Mouse (Mus musculus) myocyte (in vitro differentiated cells): ENCODE data around the gene Ski.

Experiments
- CEBPB ChIP-seq: IDR thresholded peaks from 2 replicates; pipeline ENCODE4 v1.6.1; 2011; ENCODE audit warnings: mild to moderate bottlenecking, moderate library complexity; ENCODE audit not compliant: poor library complexity, insufficient read depth, severe bottlenecking
- E2F4 ChIP-seq: IDR thresholded peaks from one replicate; pipeline ENCODE4 v1.6.1; 2011; ENCODE audit warnings: mild to moderate bottlenecking, control low read depth, moderate library complexity; ENCODE audit not compliant: insufficient read depth
- MAX ChIP-seq: IDR thresholded peaks from one replicate; pipeline ENCODE4 v1.6.1; 2011; ENCODE audit warnings: low read depth, mild to moderate bottlenecking, control low read depth
- MYOG ChIP-seq, 3 experiments: IDR thresholded peaks; one replicate each; pipeline ENCODE4 v1.6.1; 2011; ENCODE audit warnings: control low read depth in 2 of 3, low read depth in 2 of 3, mild to moderate bottlenecking in 2 of 3; ENCODE audit not compliant: insufficient read length in 2 of 3, control insufficient read depth in 1 of 3, insufficient read depth in 1 of 3
- POLR2A ChIP-seq: IDR thresholded peaks from one replicate; pipeline ENCODE4 v1.6.1; 2011; ENCODE audit warnings: low read depth, mild to moderate bottlenecking, control low read depth, moderate library complexity; ENCODE audit not compliant: insufficient read length
- POLR2AphosphoS2 ChIP-seq: IDR thresholded peaks from one replicate; pipeline ENCODE4 v1.6.1; 2011; ENCODE audit warnings: low read depth, control low read depth; ENCODE audit not compliant: insufficient read length
- REST ChIP-seq: IDR thresholded peaks from one replicate; pipeline ENCODE4 v1.6.1; 2011; ENCODE audit warnings: mild to moderate bottlenecking, control low read depth, moderate library complexity; ENCODE audit not compliant: insufficient read depth, insufficient read length
- SRF ChIP-seq: IDR thresholded peaks from one replicate; pipeline ENCODE4 v1.6.1; 2011; ENCODE audit warnings: low read depth; ENCODE audit not compliant: control insufficient read depth, insufficient read length
- TCF12 ChIP-seq: IDR thresholded peaks from one replicate; pipeline ENCODE4 v1.6.1; 2011; ENCODE audit warnings: mild to moderate bottlenecking, control low read depth; ENCODE audit not compliant: poor library complexity, insufficient read depth, severe bottlenecking
- TCF3 ChIP-seq: IDR thresholded peaks from one replicate; pipeline ENCODE4 v1.6.1; 2011; ENCODE audit warnings: low read depth, control low read depth; ENCODE audit not compliant: insufficient read length
- USF1 ChIP-seq: IDR thresholded peaks from one replicate; pipeline ENCODE4 v1.6.1; 2011; ENCODE audit warnings: low read depth, mild to moderate bottlenecking, control low read depth, moderate library complexity

GRCm38 (mm10) chr4:155241789-155242188 is 19.4 kb upstream of the Ski start:
- TF ChIP-seq POLR2A (no peak), REST (no peak), CEBPB (no peak), TCF12 (no peak), POLR2AphosphoS2 (no peak), USF1 (no peak), MAX (no peak), E2F4 (no peak), MYOG (IDR thresholded peaks at IDR 0.05; ENCODE audit: control insufficient read depth in 1 of 3, insufficient read depth in 1 of 3, insufficient read length in 2 of 3, low read depth in 2 of 3) (no peak), SRF (no peak), TCF3 (no peak)
